Mouse (Mus musculus): ENCODE results near the gene Olfr1124. TPM values are rescaled to one million over a fixed set of nuclear protein-coding genes. Genes with fewer than 3 reads are reported as not detected.

The Olfr1124 gene
- polyA plus RNA-seq, 1 experiment, result not detected

DNA sequence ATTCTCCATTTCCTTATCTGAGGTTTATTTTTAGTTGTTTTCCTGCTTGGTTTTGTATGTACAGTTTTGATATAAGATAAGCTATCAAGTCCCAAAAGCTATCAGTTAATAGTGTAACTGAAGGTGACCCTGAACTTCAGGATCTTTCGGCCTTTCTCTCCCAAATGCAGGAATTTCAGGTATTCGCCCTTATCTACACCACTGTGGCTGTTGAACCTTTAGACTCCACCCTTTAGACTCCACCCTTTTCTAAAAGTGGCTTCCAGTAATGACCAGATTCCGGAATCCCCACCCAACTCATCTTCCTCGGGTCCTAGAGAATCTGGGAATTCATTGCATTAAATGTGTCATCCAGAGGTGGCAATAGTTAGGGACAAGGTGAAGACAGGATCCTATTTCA is 51.1 kb downstream of the Olfr1124 start:
- Histone ChIP-seq H3K4me3 (ENCODE audit: insufficient read depth, low read depth, low read length) (no peak overlapping the region), H3K4me1 (ENCODE audit: control insufficient read depth, insufficient read depth, low read length) (no peaks in the 10 kb centered on the region), H3K27ac (ENCODE audit: insufficient read depth, low read depth, low read length) (no peak overlapping the region)
- TF ChIP-seq POLR2A (IDR thresholded peaks at IDR 0.05; ENCODE audit: insufficient read depth, low read depth, low read length), result no peak
- no peak for TF ChIP-seq CTCF (IDR thresholded peaks at IDR 0.05; ENCODE audit: insufficient read depth, low read depth, low read length)
- WGBS, result 89% methylated on average over 4 of the region's 4 CpGs

- H3K4me3 ChIP-seq (ENCODE audit: insufficient read depth, low read depth, low read length), result no peak overlapping the region
- no peak overlapping the region for H3K27ac ChIP-seq (ENCODE audit: insufficient read depth, low read depth, low read length)
- 73% methylated on average over 2 of the region's 2 CpGs for WGBS
- TF ChIP-seq CTCF (IDR thresholded peaks at IDR 0.05; ENCODE audit: insufficient read depth, low read depth, low read length) (no peak), POLR2A (IDR thresholded peaks at IDR 0.05; ENCODE audit: insufficient read depth, low read depth, low read length) (no peak)
- H3K4me1 ChIP-seq (ENCODE audit: control insufficient read depth, insufficient read depth, low read length), result no peaks in the 10 kb centered on the region
Observed at GRCm38 (mm10) chr2:87482276-87482675, 52.2 kb downstream of the Olfr1124 start.

Other genes starting within 250 kb of the Olfr1124 start
- gene Olfr1112, start 242.5 kb upstream of the Olfr1124 start, polyA plus RNA-seq (2012; ENCODE audit: insufficient read depth, insufficient read length, low replicate concordance, missing spikeins), result not detected in 2 replicates
- gene Olfr1113, start 221.3 kb upstream of the Olfr1124 start, polyA plus RNA-seq (2012; ENCODE audit: insufficient read depth, insufficient read length, low replicate concordance, missing spikeins), result not detected in 2 replicates
- gene Olfr1115, start 182.3 kb upstream of the Olfr1124 start, polyA plus RNA-seq (2012; ENCODE audit: insufficient read depth, insufficient read length, low replicate concordance, missing spikeins), result not detected in 2 replicates
- not detected in 2 replicates for gene Olfr1116, start 162.7 kb upstream of the Olfr1124 start, polyA plus RNA-seq (2012; ENCODE audit: insufficient read depth, insufficient read length, low replicate concordance, missing spikeins)
- not detected in 2 replicates for gene Olfr1118, start 122.7 kb upstream of the Olfr1124 start, polyA plus RNA-seq (2012; ENCODE audit: insufficient read depth, insufficient read length, low replicate concordance, missing spikeins)
- not detected in 2 replicates for gene Olfr1120, start 75.5 kb upstream of the Olfr1124 start, polyA plus RNA-seq (2012; ENCODE audit: insufficient read depth, insufficient read length, low replicate concordance, missing spikeins)
- gene Olfr1121, start 60.4 kb upstream of the Olfr1124 start, polyA plus RNA-seq (2012; ENCODE audit: insufficient read depth, insufficient read length, low replicate concordance, missing spikeins), result not detected in 2 replicates
- gene Olfr1122, start 44.4 kb upstream of the Olfr1124 start, polyA plus RNA-seq (2012; ENCODE audit: insufficient read depth, insufficient read length, low replicate concordance, missing spikeins), result not detected in 2 replicates
- gene Olfr1123, start 13.6 kb upstream of the Olfr1124 start, polyA plus RNA-seq (2012; ENCODE audit: insufficient read depth, insufficient read length, low replicate concordance, missing spikeins), result not detected in 2 replicates
- gene Olfr1126, start 23.7 kb downstream of the Olfr1124 start, polyA plus RNA-seq (2012; ENCODE audit: insufficient read depth, insufficient read length, low replicate concordance, missing spikeins), result not detected in 2 replicates
- gene Pramel7, start 66.8 kb downstream of the Olfr1124 start, polyA plus RNA-seq (2012; ENCODE audit: insufficient read depth, insufficient read length, low replicate concordance, missing spikeins), result not detected in 2 replicates
- gene Pramel6, start 76.3 kb downstream of the Olfr1124 start, polyA plus RNA-seq (2012; ENCODE audit: insufficient read depth, insufficient read length, low replicate concordance, missing spikeins), result not detected in 2 replicates
- not detected in 2 replicates for gene Olfr153, start 101.5 kb downstream of the Olfr1124 start, polyA plus RNA-seq (2012; ENCODE audit: insufficient read depth, insufficient read length, low replicate concordance, missing spikeins)
- gene Olfr1128, start 115.3 kb downstream of the Olfr1124 start, polyA plus RNA-seq (2012; ENCODE audit: insufficient read depth, insufficient read length, low replicate concordance, missing spikeins), result not detected in 2 replicates
- gene Olfr1129, start 143.6 kb downstream of the Olfr1124 start, polyA plus RNA-seq (2012; ENCODE audit: insufficient read depth, insufficient read length, low replicate concordance, missing spikeins), result not detected in 2 replicates
- not detected in 2 replicates for gene Olfr1130, start 175.9 kb downstream of the Olfr1124 start, polyA plus RNA-seq (2012; ENCODE audit: insufficient read depth, insufficient read length, low replicate concordance, missing spikeins)
- gene Olfr1131, start 196.8 kb downstream of the Olfr1124 start, polyA plus RNA-seq (2012; ENCODE audit: insufficient read depth, insufficient read length, low replicate concordance, missing spikeins), result not detected in 2 replicates
- gene Olfr1132, start 207.3 kb downstream of the Olfr1124 start, polyA plus RNA-seq (2012; ENCODE audit: insufficient read depth, insufficient read length, low replicate concordance, missing spikeins), result not detected in 2 replicates
- gene Olfr1133, start 217.1 kb downstream of the Olfr1124 start, polyA plus RNA-seq (2012; ENCODE audit: insufficient read depth, insufficient read length, low replicate concordance, missing spikeins), result not detected in 2 replicates
- not detected in 2 replicates for gene Olfr1134, start 228.2 kb downstream of the Olfr1124 start, polyA plus RNA-seq (2012; ENCODE audit: insufficient read depth, insufficient read length, low replicate concordance, missing spikeins)
- not detected in 2 replicates for gene Olfr1135, start 243.4 kb downstream of the Olfr1124 start, polyA plus RNA-seq (2012; ENCODE audit: insufficient read depth, insufficient read length, low replicate concordance, missing spikeins)

Data from olfactory bulb, adult 2 months (tissue).